In genomic region chr12:82972661-82973060, GRCm38 (mm10) we compare ENCODE assay signal across 25 mouse cellular contexts.
"Had no signal": no experiment of that assay in that cellular context is flagged by ENCODE, and none has a peak within 500 bp of the region (broad histone marks: within the 10 kb centered on the region; RNA-seq: fewer than 3 reads in every experiment).

No protein-coding gene starts in this region.

- H3K27me3 ChIP-seq: embryonic facial prominence, embryonic 12.5 days; embryonic facial prominence, embryonic 13.5 days; embryonic facial prominence, embryonic 15.5 days; forebrain, embryonic 12.5 days; forebrain, embryonic 13.5 days; forebrain, embryonic 15.5 days had no signal

- H3K27ac ChIP-seq: embryonic facial prominence, embryonic 10.5 days; embryonic facial prominence, embryonic 12.5 days; embryonic facial prominence, embryonic 13.5 days; embryonic facial prominence, embryonic 15.5 days; forebrain, embryonic 10.5 days; forebrain, embryonic 12.5 days; forebrain, embryonic 13.5 days; forebrain, embryonic 15.5 days; gastrocnemius, adult 2 months; heart, adult 2 months had no signal

- H3K36me3 ChIP-seq: embryonic facial prominence, embryonic 10.5 days; embryonic facial prominence, embryonic 12.5 days; embryonic facial prominence, embryonic 13.5 days; embryonic facial prominence, embryonic 15.5 days; forebrain, embryonic 10.5 days; forebrain, embryonic 12.5 days; forebrain, embryonic 15.5 days had no signal

- H3K9me3 ChIP-seq: embryonic facial prominence, embryonic 10.5 days; embryonic facial prominence, embryonic 12.5 days; embryonic facial prominence, embryonic 13.5 days; embryonic facial prominence, embryonic 15.5 days; forebrain, embryonic 10.5 days; forebrain, embryonic 12.5 days; forebrain, embryonic 13.5 days; forebrain, embryonic 15.5 days had no signal

- H3K4me1 ChIP-seq: forebrain, embryonic 13.5 days had no signal

- H3K4me3 ChIP-seq: embryonic facial prominence, embryonic 10.5 days; embryonic facial prominence, embryonic 12.5 days; embryonic facial prominence, embryonic 13.5 days; embryonic facial prominence, embryonic 15.5 days; erythroblast, embryonic 14.5 days; forebrain, embryonic 10.5 days; forebrain, embryonic 12.5 days; forebrain, embryonic 13.5 days; forebrain, embryonic 15.5 days; gastrocnemius, adult 2 months; heart, adult 2 months had no signal

- H3K9ac ChIP-seq: embryonic facial prominence, embryonic 12.5 days; embryonic facial prominence, embryonic 13.5 days; embryonic facial prominence, embryonic 15.5 days; forebrain, embryonic 12.5 days; forebrain, embryonic 13.5 days; forebrain, embryonic 15.5 days; forebrain, postnatal 0 days had no signal

- DNase-seq: cerebellum, adult 8-10 months; cerebellum, adult 9-10 months; cerebellum, adult 9-11 months; cerebellum, postnatal 10 days; cerebellum, postnatal 14 days; cerebellum, postnatal 25 days; cerebellum, postnatal 36 days; embryo, embryonic 11 days; forebrain, postnatal 0 days; gastrocnemius, adult 2 months; gastrocnemius, postnatal 10 days; gastrocnemius, postnatal 14 days; gastrocnemius, postnatal 25 days; gastrocnemius, postnatal 36 days; heart, adult 18-20 months; heart, adult 2 months had no signal
